Mouse (Mus musculus) lung, embryonic 15.5 days (tissue): Measurements from ENCODE around the gene Pbx1. TPM values are rescaled to one million over a fixed set of nuclear protein-coding genes. Genes with fewer than 3 reads are reported as not detected.

Experiments used
- ATAC-seq: fragments of 200-750 bp; cut with Nextera tagmentation; 2 replicates; pipeline ENCODE4 v1.8.0; 2017; ENCODE audit warnings: moderate number of reproducible peaks, borderline replicate concordance; ENCODE audit not compliant: low FRiP score, low TSS enrichment; ENCODE audit errors: extremely low read depth
- H3K27ac ChIP-seq: fragments of 300-500 bp; sonication (generic); 2 replicates; pipeline ENCODE4 v1.5.1; 2015; ENCODE audit warnings: moderate library complexity, mild to moderate bottlenecking, inconsistent platforms
- H3K27me3 ChIP-seq: fragments of 300-500 bp; sonication (generic); 2 replicates; pipeline ENCODE4 v1.6.1; 2015; ENCODE audit warnings: inconsistent platforms
- H3K36me3 ChIP-seq: fragments of 300-500 bp; sonication (generic); 2 replicates; pipeline ENCODE4 v1.6.1; 2015; ENCODE audit warnings: inconsistent platforms
- H3K4me1 ChIP-seq: fragments of 300-500 bp; sonication (generic); 2 replicates; pipeline ENCODE4 v1.6.1; 2015; ENCODE audit warnings: inconsistent platforms
- H3K4me2 ChIP-seq: fragments of 300-500 bp; sonication (generic); 2 replicates; pipeline ENCODE4 v1.6.1; 2015; ENCODE audit warnings: inconsistent platforms, mild to moderate bottlenecking, moderate library complexity
- H3K4me3 ChIP-seq: fragments of 300-500 bp; sonication (generic); 2 replicates; pipeline ENCODE4 v1.5.1; 2015; ENCODE audit warnings: mild to moderate bottlenecking, inconsistent platforms
- H3K9ac ChIP-seq: fragments of 300-500 bp; sonication (generic); 2 replicates; pipeline ENCODE4 v1.6.1; 2015; ENCODE audit warnings: inconsistent platforms
- H3K9me3 ChIP-seq: fragments of 300-500 bp; sonication (generic); 2 replicates; pipeline ENCODE4 v1.6.1; 2016; ENCODE audit warnings: inconsistent platforms
- whole genome bisulfite sequencing: fragments of 180-500 bp; shearing (Covaris S2); methylation state at CpG from one replicate; pipeline ENCODE4 v1.1.7; 2015; 5-methylcytosine and 5-hydroxymethylcytosine counted together
- polyA plus RNA-seq: library from polyadenylated mRNA; unstranded; fragments of >200 nt; fragmentation: Nextera tagmentation; extraction: Ambion mirVana; gene quantifications from 2 replicates; pipeline ENCODE4 v1.2.1, GENCODE M21; 2015

Gene Pbx1
- polyA plus RNA-seq, 1 experiment from 2014 or later: 40.6 TPM

- Histone ChIP-seq H3K4me2 (no peak overlapping the region), H3K36me3 (no peaks in the 10 kb centered on the region), H3K9ac (no peak overlapping the region), H3K4me3 (no peak overlapping the region), H3K27ac (no peak overlapping the region), H3K27me3 (no peaks in the 10 kb centered on the region), H3K9me3 (no peaks in the 10 kb centered on the region), H3K4me1 (peaks cover 48% of the 10 kb centered on the region)
- WGBS: 44% methylated on average over 6 of the region's 6 CpGs
- ATAC-seq: no peak
These were observed 205.9 kb downstream of the Pbx1 start for GRCm38 (mm10) chr1:168226150-168226549.

- no peaks in the 10 kb centered on the region for H3K27me3 ChIP-seq
- WGBS: 62% methylated on average over 7 of the region's 7 CpGs
- no peak overlapping the region for H3K9ac ChIP-seq
- no peak overlapping the region for H3K4me3 ChIP-seq
- no peaks in the 10 kb centered on the region for H3K36me3 ChIP-seq
- ATAC-seq: no peak
- H3K27ac ChIP-seq: peak overlapping the region; percentile 36; the same call in 1 of the 2 replicates
- H3K4me1 ChIP-seq: peaks cover 48% of the 10 kb centered on the region
- H3K9me3 ChIP-seq: no peaks in the 10 kb centered on the region
- no peak overlapping the region for H3K4me2 ChIP-seq
These were observed 206.4 kb downstream of the Pbx1 start for GRCm38 (mm10) chr1:168225595-168226127.

GRCm38 (mm10) chr1:168224218-168224617 lies 207.9 kb downstream of the Pbx1 start:
- no peak overlapping the region for H3K27ac ChIP-seq
- H3K9me3 ChIP-seq: no peaks in the 10 kb centered on the region
- no peaks in the 10 kb centered on the region for H3K36me3 ChIP-seq
- H3K4me3 ChIP-seq: no peak overlapping the region
- WGBS: 88% methylated on average over 5 of the region's 5 CpGs
- no peak overlapping the region for H3K4me2 ChIP-seq
- H3K9ac ChIP-seq: no peak overlapping the region
- H3K27me3 ChIP-seq: no peaks in the 10 kb centered on the region
- no peak for ATAC-seq
- H3K4me1 ChIP-seq: peaks cover 51% of the 10 kb centered on the region

- no peak overlapping the region for H3K9ac ChIP-seq
- no peak overlapping the region for H3K4me3 ChIP-seq
- peaks cover 48% of the 10 kb centered on the region for H3K4me1 ChIP-seq
- H3K27ac ChIP-seq: no peak overlapping the region
- H3K36me3 ChIP-seq: no peaks in the 10 kb centered on the region
- no peak overlapping the region for H3K4me2 ChIP-seq
- WGBS: 84% methylated on average over 7 of the region's 7 CpGs
- no peak for ATAC-seq
- no peaks in the 10 kb centered on the region for H3K9me3 ChIP-seq
- no peaks in the 10 kb centered on the region for H3K27me3 ChIP-seq
These were observed 209.3 kb downstream of the Pbx1 start for GRCm38 (mm10) chr1:168222794-168223193.

GRCm38 (mm10) chr1:168221071-168221521 lies 211.0 kb downstream of the Pbx1 start:
- Histone ChIP-seq H3K4me1 (peaks cover 47% of the 10 kb centered on the region), H3K4me2 (peak overlapping the region; percentile 26; the same call in 1 of the 2 replicates), H3K4me3 (no peak overlapping the region), H3K9me3 (no peaks in the 10 kb centered on the region), H3K9ac (0 out of 2 replicates have a peak overlapping the region, but pooled peaks have one; percentile 1), H3K27ac (no peak overlapping the region), H3K36me3 (no peaks in the 10 kb centered on the region), H3K27me3 (no peaks in the 10 kb centered on the region)
- 53% methylated on average over 14 of the region's 14 CpGs for WGBS
- no peak for ATAC-seq

GRCm38 (mm10) chr1:168215896-168216747 lies 215.9 kb downstream of the Pbx1 start:
- Histone ChIP-seq H3K9me3 (no peaks in the 10 kb centered on the region), H3K36me3 (no peaks in the 10 kb centered on the region), H3K4me1 (peaks cover 49% of the 10 kb centered on the region), H3K4me3 (no peak overlapping the region), H3K4me2 (no peak overlapping the region; the same call in 1 of the 2 replicates), H3K27me3 (no peaks in the 10 kb centered on the region), H3K9ac (no peak overlapping the region), H3K27ac (peak overlapping the region; percentile 18)
- WGBS: 51% methylated on average over 17 of the region's 17 CpGs
- no peak for ATAC-seq

- ATAC-seq: no peak
- WGBS: 40% methylated on average over 6 of the region's 6 CpGs
- Histone ChIP-seq H3K4me1 (peaks cover 43% of the 10 kb centered on the region), H3K4me3 (no peak overlapping the region), H3K4me2 (no peak overlapping the region), H3K9me3 (no peaks in the 10 kb centered on the region), H3K27me3 (no peaks in the 10 kb centered on the region), H3K27ac (no peak overlapping the region), H3K36me3 (no peaks in the 10 kb centered on the region), H3K9ac (no peak overlapping the region)
These were observed 216.6 kb downstream of the Pbx1 start for GRCm38 (mm10) chr1:168215468-168215867.

GRCm38 (mm10) chr1:168214040-168214443 lies 218.0 kb downstream of the Pbx1 start:
- Histone ChIP-seq H3K4me3 (no peak overlapping the region), H3K9me3 (no peaks in the 10 kb centered on the region), H3K9ac (no peak overlapping the region), H3K4me2 (no peak overlapping the region), H3K4me1 (peaks cover 33% of the 10 kb centered on the region), H3K36me3 (peaks cover 4% of the 10 kb centered on the region), H3K27me3 (no peaks in the 10 kb centered on the region), H3K27ac (no peak overlapping the region)
- peak; percentile 69; the same call in 1 of the 2 replicates for ATAC-seq
- 8% methylated on average over 5 of the region's 5 CpGs for WGBS

- H3K4me3 ChIP-seq: no peak overlapping the region
- no peaks in the 10 kb centered on the region for H3K9me3 ChIP-seq
- H3K9ac ChIP-seq: no peak overlapping the region
- H3K4me2 ChIP-seq: no peak overlapping the region
- H3K36me3 ChIP-seq: peaks cover 8% of the 10 kb centered on the region
- H3K4me1 ChIP-seq: peaks cover 33% of the 10 kb centered on the region
- WGBS: 41% methylated on average over 3 of the region's 3 CpGs
- H3K27ac ChIP-seq: no peak overlapping the region
- no peaks in the 10 kb centered on the region for H3K27me3 ChIP-seq
- no peak for ATAC-seq
These were observed 218.5 kb downstream of the Pbx1 start for GRCm38 (mm10) chr1:168213595-168213994.

- no peak overlapping the region for H3K4me2 ChIP-seq
- no peak for ATAC-seq
- peaks cover 19% of the 10 kb centered on the region for H3K4me1 ChIP-seq
- H3K27me3 ChIP-seq: no peaks in the 10 kb centered on the region
- no peak overlapping the region for H3K9ac ChIP-seq
- no peak overlapping the region for H3K27ac ChIP-seq
- H3K36me3 ChIP-seq: peaks cover 22% of the 10 kb centered on the region
- no peaks in the 10 kb centered on the region for H3K9me3 ChIP-seq
- WGBS: 93% methylated on average over 5 of the region's 5 CpGs
- no peak overlapping the region for H3K4me3 ChIP-seq
These were observed 221.7 kb downstream of the Pbx1 start for GRCm38 (mm10) chr1:168210401-168210800.

- H3K4me3 ChIP-seq: no peak overlapping the region
- no peaks in the 10 kb centered on the region for H3K9me3 ChIP-seq
- H3K27me3 ChIP-seq: no peaks in the 10 kb centered on the region
- peaks cover 18% of the 10 kb centered on the region; the same call in 1 of the 2 replicates for H3K4me1 ChIP-seq
- H3K36me3 ChIP-seq: peaks cover 30% of the 10 kb centered on the region
- WGBS: 93% methylated on average over 13 of the region's 13 CpGs
- no peak overlapping the region for H3K9ac ChIP-seq
- no peak overlapping the region for H3K4me2 ChIP-seq
- H3K27ac ChIP-seq: no peak overlapping the region
- no peak for ATAC-seq
These were observed 231.4 kb downstream of the Pbx1 start for GRCm38 (mm10) chr1:168200570-168201156.

GRCm38 (mm10) chr1:168198276-168198675 lies 233.8 kb downstream of the Pbx1 start:
- no peak overlapping the region for H3K4me2 ChIP-seq
- WGBS: 74% methylated on average over 5 of the region's 5 CpGs
- peaks cover 18% of the 10 kb centered on the region; the same call in 1 of the 2 replicates for H3K4me1 ChIP-seq
- peak overlapping the region; percentile 20 for H3K27ac ChIP-seq
- ATAC-seq: no peak
- H3K27me3 ChIP-seq: no peaks in the 10 kb centered on the region
- H3K9me3 ChIP-seq: no peaks in the 10 kb centered on the region
- H3K36me3 ChIP-seq: peaks cover 42% of the 10 kb centered on the region
- no peak overlapping the region for H3K4me3 ChIP-seq
- H3K9ac ChIP-seq: no peak overlapping the region
